Mouse (Mus musculus) hindbrain, postnatal 0 days (tissue): Measurements from ENCODE around the gene N4bp2l1. TPM values are rescaled to one million over a fixed set of nuclear protein-coding genes. Genes with fewer than 3 reads are reported as not detected.

Experiments used
- ATAC-seq: fragments of 200-750 bp; cut with Nextera tagmentation; 2 replicates; pipeline ENCODE4 v1.8.0; 2017; ENCODE audit warnings: mild to moderate bottlenecking, moderate TSS enrichment, moderate library complexity
- DNase-seq: peaks from one replicate; pipeline ENCODE4 v3.0.0-alpha.2; 2015; ENCODE audit warnings: low spot score
- H3K27ac ChIP-seq: fragments of 300-500 bp; sonication (generic); 2 replicates; pipeline ENCODE4 v1.5.1; 2014; ENCODE audit warnings: mild to moderate bottlenecking
- H3K27me3 ChIP-seq: fragments of 300-500 bp; sonication (generic); 2 replicates; pipeline ENCODE4 v1.6.1; 2014; ENCODE audit warnings: low read length, mixed read lengths; ENCODE audit not compliant: insufficient read depth
- H3K36me3 ChIP-seq: fragments of 300-500 bp; sonication (generic); 2 replicates; pipeline ENCODE4 v1.6.1; 2014; ENCODE audit warnings: low read length, mixed read lengths; ENCODE audit not compliant: insufficient read depth
- H3K4me1 ChIP-seq: fragments of 300-500 bp; sonication (generic); 2 replicates; pipeline ENCODE4 v1.6.1; 2014; ENCODE audit warnings: antibody characterized with exemption, low read length, mixed read lengths; ENCODE audit not compliant: insufficient read depth
- H3K4me2 ChIP-seq: fragments of 300-500 bp; sonication (generic); 2 replicates; pipeline ENCODE4 v1.6.1; 2014; ENCODE audit warnings: low read depth, mild to moderate bottlenecking, low read length, moderate library complexity, mixed read lengths
- H3K4me3 ChIP-seq: fragments of 300-500 bp; sonication (generic); 2 replicates; pipeline ENCODE4 v1.5.1; 2014; ENCODE audit warnings: low read length
- H3K9ac ChIP-seq: fragments of 300-500 bp; sonication (generic); replicated peaks from 2 replicates; pipeline ENCODE4 v1.6.1; 2014; ENCODE audit warnings: mild to moderate bottlenecking, low read length, moderate library complexity, mixed read lengths
- H3K9me3 ChIP-seq: fragments of 300-500 bp; sonication (generic); 2 replicates; pipeline ENCODE4 v1.6.1; 2016; ENCODE audit warnings: low read length, mixed read lengths
- CTCF ChIP-seq: IDR thresholded peaks from 2 replicates; pipeline ENCODE4 v1.5.1; 2016; ENCODE audit warnings: antibody characterized with exemption, control low read depth, low read depth
- WGBS: fragments of 180-500 bp; shearing (Covaris S2); extraction: QIAGEN DNeasy Blood & Tissue Kit; methylation state at CpG from one replicate; pipeline ENCODE4 v1.1.7; 2014; 5-methylcytosine and 5-hydroxymethylcytosine counted together
- polyA plus RNA-seq: library from polyadenylated mRNA; unstranded; fragments of >200 nt; fragmentation: Nextera tagmentation; extraction: Ambion mirVana; gene quantifications from 2 replicates; pipeline ENCODE4 v1.2.1, GENCODE M21; 2015
- total RNA-seq: library from RNA; depleted of rRNA; stranded (reverse); fragments of >200 nt; gene quantifications from 2 replicates; pipeline ENCODE4 v1.2.3, GENCODE M21; 2014

N4bp2l1 gene
- total and polyA plus RNA-seq, 2 experiments from 2014 or later: 21.6 to 34.5 TPM

DNA sequence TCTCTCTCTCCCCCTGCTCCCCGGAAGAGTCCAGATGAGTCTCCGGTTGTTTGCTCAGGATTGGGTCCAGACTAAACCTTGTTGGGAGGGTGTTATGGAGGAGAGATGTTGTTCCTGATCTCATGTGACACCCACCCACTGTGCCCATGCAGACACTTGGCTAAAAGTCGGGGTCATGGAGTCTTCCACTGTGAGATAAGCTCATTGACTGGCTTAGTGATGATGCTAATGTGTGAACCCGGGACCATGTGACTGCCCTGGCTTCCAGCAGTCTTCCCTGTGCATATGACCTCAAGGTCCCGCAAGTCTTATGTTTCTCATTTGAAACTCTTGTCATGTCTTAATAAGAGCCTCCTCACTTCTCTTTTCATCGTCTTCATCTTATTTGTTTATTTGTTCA lies 15.8 kb downstream of the N4bp2l1 start:
- H3K4me3 ChIP-seq: no peak overlapping the region
- no peak overlapping the region for H3K9ac ChIP-seq
- 68% methylated on average over 6 of the region's 6 CpGs for WGBS
- no peak overlapping the region for H3K4me2 ChIP-seq
- H3K36me3 ChIP-seq: no peaks in the 10 kb centered on the region
- ATAC-seq (0 out of 2 replicates have a peak, but pooled peaks have one; percentile 59), DNase-seq (peak; percentile 32)
- no peaks in the 10 kb centered on the region for H3K4me1 ChIP-seq
- H3K27ac ChIP-seq: no peak overlapping the region
- no peaks in the 10 kb centered on the region for H3K9me3 ChIP-seq
- no peak for TF ChIP-seq CTCF
- no peaks in the 10 kb centered on the region for H3K27me3 ChIP-seq

DNA sequence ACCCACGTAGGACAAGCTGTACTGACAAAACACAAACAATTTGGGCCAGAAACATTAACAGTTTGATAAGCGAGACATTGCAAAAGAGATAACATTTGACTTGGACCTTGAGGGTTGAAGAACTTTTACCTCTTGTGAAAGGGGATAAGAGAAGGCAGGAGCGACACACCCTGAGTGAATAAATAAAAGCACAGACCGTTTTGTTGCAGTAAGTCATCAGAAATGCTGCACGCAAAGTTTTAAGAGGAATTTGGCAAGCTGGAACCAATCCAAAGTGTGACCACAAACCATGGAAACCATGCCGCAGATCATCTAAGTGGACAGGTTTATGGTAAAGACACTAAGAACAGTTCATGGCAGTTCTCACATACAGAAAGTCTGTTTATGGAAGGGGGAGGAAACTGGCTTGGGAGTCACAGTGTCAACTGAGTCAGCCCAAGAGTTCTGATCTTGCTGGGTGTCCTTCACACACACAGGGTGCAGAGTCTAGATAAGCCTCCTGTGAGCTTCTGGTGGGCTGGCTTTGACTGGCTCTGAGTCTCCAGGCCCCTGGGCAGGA lies 18.3 kb downstream of the N4bp2l1 start:
- H3K27ac ChIP-seq: no peak overlapping the region
- H3K36me3 ChIP-seq: no peaks in the 10 kb centered on the region
- no peak overlapping the region for H3K9ac ChIP-seq
- ATAC-seq: no peak
- TF ChIP-seq CTCF: no peak
- no peaks in the 10 kb centered on the region for H3K27me3 ChIP-seq
- no peaks in the 10 kb centered on the region for H3K9me3 ChIP-seq
- DNase-seq: no peak
- no peak overlapping the region for H3K4me3 ChIP-seq
- WGBS: 77% methylated on average over 6 of the region's 6 CpGs
- H3K4me1 ChIP-seq: no peaks in the 10 kb centered on the region
- no peak overlapping the region for H3K4me2 ChIP-seq

DNA sequence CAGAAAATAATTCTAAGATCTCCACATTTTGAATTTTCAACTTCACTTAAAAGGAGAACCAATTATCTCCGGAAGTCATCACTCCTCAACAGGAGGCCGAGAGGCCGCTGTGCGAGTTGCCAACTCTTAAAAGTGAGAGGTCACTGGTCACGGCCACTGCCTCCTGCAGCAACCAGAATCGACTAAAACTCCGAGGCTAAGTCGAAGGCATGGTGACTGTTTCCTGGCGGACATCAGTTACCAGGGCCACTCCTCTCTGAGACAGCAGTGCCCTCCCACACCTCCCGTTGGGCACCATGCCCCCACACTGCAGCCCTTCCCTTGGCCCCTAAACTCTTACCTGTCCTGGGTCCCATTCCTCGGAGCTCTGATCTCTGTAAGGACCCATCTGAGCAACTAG lies 20.2 kb downstream of the N4bp2l1 start:
- Histone ChIP-seq H3K9me3 (no peaks in the 10 kb centered on the region), H3K4me3 (no peak overlapping the region), H3K36me3 (peaks cover 13% of the 10 kb centered on the region; the same call in 1 of the 2 replicates), H3K27me3 (no peaks in the 10 kb centered on the region), H3K27ac (no peak overlapping the region), H3K4me1 (no peaks in the 10 kb centered on the region), H3K4me2 (no peak overlapping the region), H3K9ac (no peak overlapping the region)
- DNase-seq (no peak), ATAC-seq (no peak)
- WGBS: 82% methylated on average over 11 of the region's 11 CpGs
- no peak for TF ChIP-seq CTCF

DNA sequence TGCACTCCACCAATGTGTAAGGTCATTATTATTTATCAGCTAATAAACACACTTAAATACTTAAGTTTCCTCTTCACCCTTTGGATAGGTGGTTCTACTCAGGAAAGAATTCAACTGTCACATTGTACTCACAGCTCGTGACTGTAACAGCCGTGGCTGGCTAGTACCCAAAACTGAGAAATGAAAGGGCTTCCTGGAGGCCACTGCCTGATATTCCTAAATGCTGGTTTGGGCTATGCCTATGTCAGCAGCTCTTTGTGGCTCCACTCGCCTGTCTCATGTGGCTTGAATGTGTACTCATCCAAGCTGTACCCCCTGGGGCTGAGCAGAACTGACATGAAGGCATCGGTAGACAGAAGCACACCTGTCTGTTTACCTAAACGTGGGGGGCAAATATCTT lies 22.1 kb downstream of the N4bp2l1 start:
- WGBS: 71% methylated on average over 5 of the region's 5 CpGs
- Histone ChIP-seq H3K27me3 (no peaks in the 10 kb centered on the region), H3K27ac (no peak overlapping the region), H3K9ac (no peak overlapping the region), H3K4me3 (no peak overlapping the region), H3K36me3 (peaks cover 13% of the 10 kb centered on the region; the same call in 1 of the 2 replicates), H3K4me1 (no peaks in the 10 kb centered on the region), H3K9me3 (no peaks in the 10 kb centered on the region), H3K4me2 (no peak overlapping the region)
- DNase-seq (no peak), ATAC-seq (no peak)
- TF ChIP-seq CTCF: no peak

DNA sequence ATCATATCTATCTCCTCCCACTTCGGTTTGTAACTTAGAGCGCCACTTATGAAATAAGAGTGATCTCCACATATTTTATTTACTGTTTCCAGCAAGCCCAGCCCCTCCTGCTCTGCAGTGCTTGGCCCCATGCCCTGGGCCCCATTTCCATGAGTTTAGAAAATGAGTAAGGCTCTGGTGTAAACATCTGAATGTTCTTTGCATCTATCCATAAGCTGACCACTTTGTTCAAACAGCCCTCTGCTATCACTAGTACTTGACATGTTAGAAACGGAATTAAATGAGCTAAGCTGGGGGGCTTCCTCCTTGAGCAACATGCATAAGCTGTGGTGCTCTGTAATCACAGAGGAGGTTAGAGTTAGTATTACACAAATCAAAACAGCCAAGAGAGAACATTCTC lies 22.6 kb downstream of the N4bp2l1 start:
- H3K4me1 ChIP-seq: no peaks in the 10 kb centered on the region
- no peak overlapping the region for H3K9ac ChIP-seq
- no peak overlapping the region for H3K4me3 ChIP-seq
- H3K27me3 ChIP-seq: no peaks in the 10 kb centered on the region
- no peak overlapping the region for H3K27ac ChIP-seq
- TF ChIP-seq CTCF: no peak
- no peak for DNase-seq
- peaks cover 13% of the 10 kb centered on the region; the same call in 1 of the 2 replicates for H3K36me3 ChIP-seq
- H3K9me3 ChIP-seq: no peaks in the 10 kb centered on the region
- ATAC-seq: no peak
- no peak overlapping the region for H3K4me2 ChIP-seq
- WGBS: 95% methylated on average over 3 of the region's 3 CpGs

DNA sequence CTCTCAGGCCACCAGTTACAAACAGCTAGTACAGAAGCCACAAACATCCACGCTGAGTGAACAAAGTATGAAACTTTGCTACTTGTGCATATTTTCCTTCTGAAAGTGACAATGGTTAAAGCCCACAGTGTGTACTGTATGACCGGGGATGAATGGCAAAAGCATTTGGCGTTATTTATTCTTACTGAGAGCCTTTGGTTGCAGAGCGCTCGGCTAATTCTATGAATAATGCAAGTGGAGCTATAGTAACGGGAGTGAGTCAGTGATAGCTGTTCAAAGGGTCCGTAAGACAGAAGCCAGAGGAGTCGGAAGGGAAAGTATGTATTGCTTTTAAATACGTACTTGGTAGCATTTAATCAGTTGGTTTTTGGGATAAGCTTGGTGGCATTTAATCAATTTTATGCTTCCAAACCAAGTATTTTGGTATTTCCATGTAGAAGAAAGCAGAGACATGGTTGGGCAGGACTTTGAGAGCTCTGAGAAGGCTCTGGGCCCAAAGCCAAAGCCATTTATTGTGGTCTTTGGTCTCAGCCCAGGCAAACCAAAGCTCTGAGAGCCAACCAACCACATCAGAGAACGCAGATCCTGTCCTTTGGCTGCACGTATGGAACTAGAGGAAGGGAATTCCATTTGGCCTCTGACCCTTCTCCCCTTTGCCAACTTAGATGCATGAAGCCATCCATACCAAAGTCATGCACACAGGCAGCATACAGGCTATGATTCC lies 26.3 kb downstream of the N4bp2l1 start:
- Histone ChIP-seq H3K4me2 (no peak overlapping the region), H3K36me3 (peaks cover 19% of the 10 kb centered on the region; the same call in 1 of the 2 replicates), H3K27ac (peak overlapping the region; percentile 60; the same call in 1 of the 2 replicates), H3K4me3 (no peak overlapping the region), H3K27me3 (no peaks in the 10 kb centered on the region), H3K9me3 (no peaks in the 10 kb centered on the region), H3K4me1 (no peaks in the 10 kb centered on the region), H3K9ac (no peak overlapping the region)
- no peak for TF ChIP-seq CTCF
- DNase-seq (peak; percentile 76), ATAC-seq (peak; percentile 67)
- WGBS: 66% methylated on average over 11 of the region's 11 CpGs

DNA sequence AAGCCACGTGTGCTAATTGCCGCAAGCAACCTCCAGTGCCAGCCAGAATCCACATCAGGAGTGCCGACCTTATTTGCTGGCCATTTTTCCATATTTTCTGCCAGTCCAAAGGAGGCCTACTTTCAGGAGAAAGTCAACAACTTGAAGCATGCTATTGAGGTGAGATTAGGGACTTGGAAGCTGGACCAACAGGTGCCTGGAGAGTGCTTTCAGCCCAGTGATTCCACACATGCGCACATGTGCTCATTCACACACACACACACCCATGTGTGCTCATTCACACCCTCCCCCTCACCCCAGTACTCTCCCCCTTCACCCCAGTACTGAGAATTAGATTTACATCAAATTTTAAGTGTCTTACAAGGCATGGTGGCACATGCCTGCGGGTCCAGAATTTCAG lies 30.0 kb downstream of the N4bp2l1 start:
- no peak for DNase-seq
- no peaks in the 10 kb centered on the region for H3K9me3 ChIP-seq
- H3K27ac ChIP-seq: no peak overlapping the region
- 90% methylated on average over 5 of the region's 5 CpGs for WGBS
- peaks cover 6% of the 10 kb centered on the region; the same call in 1 of the 2 replicates for H3K36me3 ChIP-seq
- ATAC-seq: no peak
- no peak overlapping the region for H3K4me3 ChIP-seq
- no peak for TF ChIP-seq CTCF
- H3K4me2 ChIP-seq: no peak overlapping the region
- no peaks in the 10 kb centered on the region for H3K27me3 ChIP-seq
- no peaks in the 10 kb centered on the region for H3K4me1 ChIP-seq
- H3K9ac ChIP-seq: no peak overlapping the region
